Mouse (Mus musculus) forebrain, embryonic 13.5 days (tissue): Measurements from ENCODE around the gene Arhgap18. TPM values are rescaled to one million over a fixed set of nuclear protein-coding genes. Genes with fewer than 3 reads are reported as not detected.

Source experiments
- ATAC-seq: fragments of 200-750 bp; cut with Nextera tagmentation; 2 replicates; pipeline ENCODE4 v1.8.0; 2017
- H3K27ac ChIP-seq: fragments of 300-500 bp; sonication (generic); 2 replicates; pipeline ENCODE4 v1.5.1; 2015; ENCODE audit warnings: inconsistent platforms, mild to moderate bottlenecking, moderate library complexity
- H3K27me3 ChIP-seq: fragments of 300-500 bp; sonication (generic); 2 replicates; pipeline ENCODE4 v1.6.1; 2015; ENCODE audit warnings: mild to moderate bottlenecking, inconsistent platforms
- H3K36me3 ChIP-seq: fragments of 300-500 bp; sonication (generic); 2 replicates; pipeline ENCODE4 v1.6.1; 2015; ENCODE audit warnings: mild to moderate bottlenecking, inconsistent platforms; ENCODE audit not compliant: poor library complexity, severe bottlenecking
- H3K4me1 ChIP-seq: fragments of 300-500 bp; sonication (generic); 2 replicates; pipeline ENCODE4 v1.6.1; 2015; ENCODE audit warnings: inconsistent platforms
- H3K4me2 ChIP-seq: fragments of 300-500 bp; sonication (generic); 2 replicates; pipeline ENCODE4 v1.6.1; 2015; ENCODE audit warnings: inconsistent platforms, mild to moderate bottlenecking, moderate library complexity
- H3K4me3 ChIP-seq: fragments of 300-500 bp; sonication (generic); 2 replicates; pipeline ENCODE4 v1.5.1; 2015; ENCODE audit warnings: mild to moderate bottlenecking, inconsistent platforms
- H3K9ac ChIP-seq: fragments of 300-500 bp; sonication (generic); 2 replicates; pipeline ENCODE4 v1.6.1; 2015; ENCODE audit warnings: mild to moderate bottlenecking, inconsistent platforms
- H3K9me3 ChIP-seq: fragments of 300-500 bp; sonication (generic); replicated peaks from 2 replicates; pipeline ENCODE4 v1.6.1; 2016; ENCODE audit warnings: inconsistent platforms
- WGBS: fragments of 180-500 bp; shearing (Covaris S2); methylation state at CpG from one replicate; pipeline ENCODE4 v1.1.7; 2015; 5-methylcytosine and 5-hydroxymethylcytosine counted together
- polyA plus RNA-seq: library from polyadenylated mRNA; unstranded; fragments of >200 nt; fragmentation: Nextera tagmentation; extraction: Ambion mirVana; gene quantifications from 2 replicates; pipeline ENCODE4 v1.2.1, GENCODE M21; 2015

The Arhgap18 gene
- polyA plus RNA-seq, 1 experiment from 2014 or later: 20.3 TPM

DNA sequence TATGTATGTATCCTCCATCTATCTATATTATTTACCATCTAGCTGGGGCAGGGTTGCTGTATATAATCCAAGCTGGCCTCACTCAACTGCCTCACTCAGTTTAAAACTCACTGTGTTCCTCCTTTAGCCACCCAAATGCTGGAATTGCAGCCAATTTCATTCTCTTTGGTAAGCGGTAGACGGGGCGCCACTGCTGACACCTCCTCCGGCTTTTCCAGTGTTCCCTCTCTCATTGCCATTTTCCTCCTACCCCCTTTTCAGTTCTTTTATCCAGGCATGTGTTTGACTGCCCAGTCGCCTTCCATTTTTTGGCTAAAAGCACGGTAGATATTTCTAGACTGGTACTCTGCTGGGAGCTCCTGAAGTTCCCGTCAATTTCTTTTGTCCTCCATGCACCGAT, 62.4 kb downstream of the Arhgap18 start:
- WGBS: 96% methylated on average over 8 of the region's 8 CpGs
- Histone ChIP-seq H3K4me2 (no peak overlapping the region), H3K36me3 (no peaks in the 10 kb centered on the region), H3K27me3 (no peaks in the 10 kb centered on the region), H3K9me3 (no peaks in the 10 kb centered on the region), H3K4me1 (no peaks in the 10 kb centered on the region), H3K9ac (no peak overlapping the region), H3K27ac (no peak overlapping the region), H3K4me3 (no peak overlapping the region)
- ATAC-seq: no peak

DNA sequence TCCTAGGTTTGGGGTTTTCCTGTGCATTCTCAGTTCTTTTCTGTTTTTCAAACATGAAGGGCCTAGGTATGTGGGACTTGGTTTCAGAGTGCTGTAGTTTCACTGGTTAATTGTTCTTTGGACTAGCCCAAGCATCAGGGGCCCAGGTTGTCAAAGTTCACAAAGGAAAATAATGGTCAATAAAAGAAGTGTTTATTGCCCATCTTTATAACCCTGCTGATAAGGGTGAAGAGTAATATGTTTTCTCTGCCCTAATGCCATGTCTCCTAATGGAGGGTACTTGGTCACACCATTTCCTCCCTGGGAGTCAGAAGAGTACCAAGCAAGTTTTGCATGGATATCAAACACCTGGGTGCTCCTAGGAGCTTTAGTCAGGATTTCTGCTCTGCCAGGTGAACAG, 67.1 kb downstream of the Arhgap18 start:
- Histone ChIP-seq H3K27me3 (no peaks in the 10 kb centered on the region), H3K4me3 (no peak overlapping the region), H3K9ac (no peak overlapping the region), H3K4me1 (peaks cover 13% of the 10 kb centered on the region), H3K9me3 (no peaks in the 10 kb centered on the region), H3K27ac (no peak overlapping the region), H3K36me3 (no peaks in the 10 kb centered on the region), H3K4me2 (no peak overlapping the region)
- ATAC-seq: no peak

DNA sequence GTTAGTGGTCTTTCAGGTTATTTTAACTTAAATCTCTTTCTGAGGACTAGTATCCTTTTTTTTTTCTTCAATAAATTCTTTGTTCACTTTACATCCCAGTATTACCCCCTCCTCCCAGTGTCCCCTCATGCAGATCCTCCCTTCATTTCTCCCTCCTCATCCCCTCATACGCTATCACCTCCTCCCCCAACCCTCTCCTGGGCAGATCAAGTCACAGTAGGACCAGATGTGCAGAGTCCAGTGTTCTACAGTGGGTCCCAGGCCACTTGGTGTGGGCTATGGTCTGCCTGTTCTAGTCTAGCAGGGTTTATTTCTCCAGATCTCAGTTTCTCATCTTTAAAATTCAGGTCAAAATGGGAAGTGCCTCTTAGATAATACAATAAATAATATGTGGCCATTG, 67.7 kb downstream of the Arhgap18 start:
- H3K9me3 ChIP-seq: no peaks in the 10 kb centered on the region
- peaks cover 16% of the 10 kb centered on the region for H3K4me1 ChIP-seq
- H3K27ac ChIP-seq: no peak overlapping the region
- ATAC-seq: no peak
- H3K4me2 ChIP-seq: no peak overlapping the region
- H3K36me3 ChIP-seq: no peaks in the 10 kb centered on the region
- no peak overlapping the region for H3K9ac ChIP-seq
- no peak overlapping the region for H3K4me3 ChIP-seq
- WGBS: 76% methylated on average over 1 of the region's 1 CpGs
- H3K27me3 ChIP-seq: no peaks in the 10 kb centered on the region

DNA sequence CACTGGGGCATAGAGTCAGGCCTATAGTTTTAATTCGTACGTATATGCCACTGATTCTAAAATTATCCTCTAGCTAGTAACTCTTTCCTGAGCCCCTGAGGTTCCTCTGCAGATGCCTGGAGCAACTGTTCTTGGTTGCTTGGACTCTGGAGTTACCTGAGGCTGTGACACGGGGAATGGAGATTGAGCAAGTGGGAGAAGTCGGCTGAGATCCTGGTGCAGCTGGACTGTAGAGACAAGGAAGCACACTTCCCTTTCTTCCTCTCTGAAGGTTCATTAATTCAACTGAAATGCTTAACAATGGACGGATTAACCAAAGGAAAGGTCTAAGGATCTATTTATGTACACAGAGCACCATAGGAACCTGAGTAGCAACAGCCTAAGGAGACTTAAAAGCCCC, 70.8 kb downstream of the Arhgap18 start:
- H3K9me3 ChIP-seq: no peaks in the 10 kb centered on the region
- H3K27ac ChIP-seq: no peak overlapping the region
- H3K27me3 ChIP-seq: no peaks in the 10 kb centered on the region
- H3K9ac ChIP-seq: no peak overlapping the region
- no peak overlapping the region for H3K4me2 ChIP-seq
- no peak for ATAC-seq
- no peaks in the 10 kb centered on the region for H3K36me3 ChIP-seq
- H3K4me3 ChIP-seq: no peak overlapping the region
- WGBS: 17% methylated on average over 5 of the region's 5 CpGs
- H3K4me1 ChIP-seq: peaks cover 41% of the 10 kb centered on the region

DNA sequence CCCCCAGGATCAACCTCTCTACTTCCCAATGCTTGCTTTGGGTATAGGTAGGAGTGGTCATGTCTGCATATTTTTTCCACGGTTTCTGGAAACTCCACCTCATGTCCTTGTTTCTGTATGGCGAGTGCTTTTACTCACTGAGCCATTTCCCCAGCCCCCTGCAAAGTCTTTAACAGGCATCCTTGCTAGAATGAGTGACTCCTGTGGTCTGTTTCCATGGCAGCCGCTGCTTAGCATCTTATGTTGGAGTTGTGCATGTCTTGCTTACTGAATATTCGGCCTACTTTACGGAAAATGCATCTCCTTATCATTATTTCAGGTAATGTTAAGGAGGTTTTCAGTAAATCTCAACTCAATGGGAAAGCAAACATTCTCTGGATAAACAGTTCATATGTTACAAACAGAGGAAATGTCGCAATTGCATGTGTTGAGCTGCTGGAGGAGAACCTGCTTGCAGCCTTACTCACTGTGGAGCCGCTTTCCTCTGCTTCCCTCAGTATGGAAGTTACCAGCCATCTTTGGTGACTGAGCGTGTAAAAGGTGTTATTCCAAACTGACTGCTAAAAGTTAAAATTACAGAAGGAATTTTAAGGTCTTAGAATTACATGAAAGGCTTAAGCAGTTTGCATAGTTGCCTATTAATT, 72.1 kb downstream of the Arhgap18 start:
- Histone ChIP-seq H3K4me2 (no peak overlapping the region), H3K27ac (0 out of 2 replicates have a peak overlapping the region, but pooled peaks have one; percentile 5), H3K4me3 (no peak overlapping the region), H3K9ac (no peak overlapping the region), H3K27me3 (no peaks in the 10 kb centered on the region), H3K36me3 (no peaks in the 10 kb centered on the region), H3K9me3 (no peaks in the 10 kb centered on the region), H3K4me1 (peaks cover 41% of the 10 kb centered on the region)
- 0 out of 2 replicates have a peak, but pooled peaks have one; percentile 37 for ATAC-seq
- 64% methylated on average over 8 of the region's 8 CpGs for WGBS

DNA sequence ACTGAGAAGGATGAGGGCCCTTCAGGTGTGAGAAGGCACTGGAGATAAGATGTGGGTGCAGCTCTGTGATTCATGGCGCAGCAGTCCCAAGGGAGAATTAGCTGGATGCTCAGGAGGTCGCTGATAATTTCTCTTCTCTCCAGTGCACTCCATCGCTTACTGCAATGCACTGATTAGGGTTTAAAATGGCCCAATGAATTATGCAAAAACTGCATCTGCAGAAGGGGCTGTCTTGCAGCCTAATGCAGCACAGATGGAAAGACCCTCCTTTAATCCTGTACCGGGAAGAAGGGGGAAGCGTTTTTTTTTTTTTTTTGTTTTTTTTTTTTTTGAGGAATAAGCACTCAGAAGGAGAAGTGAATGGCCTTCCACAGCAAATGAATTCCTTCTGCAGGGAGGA, 74.1 kb downstream of the Arhgap18 start:
- H3K9me3 ChIP-seq: no peaks in the 10 kb centered on the region
- H3K9ac ChIP-seq: no peak overlapping the region
- H3K4me3 ChIP-seq: no peak overlapping the region
- H3K4me1 ChIP-seq: peaks cover 38% of the 10 kb centered on the region
- H3K36me3 ChIP-seq: no peaks in the 10 kb centered on the region
- WGBS: 23% methylated on average over 5 of the region's 5 CpGs
- ATAC-seq: peak; percentile 89
- H3K4me2 ChIP-seq: 0 out of 2 replicates have a peak overlapping the region, but pooled peaks have one; percentile 20
- no peaks in the 10 kb centered on the region for H3K27me3 ChIP-seq
- H3K27ac ChIP-seq: peak overlapping the region; percentile 82

DNA sequence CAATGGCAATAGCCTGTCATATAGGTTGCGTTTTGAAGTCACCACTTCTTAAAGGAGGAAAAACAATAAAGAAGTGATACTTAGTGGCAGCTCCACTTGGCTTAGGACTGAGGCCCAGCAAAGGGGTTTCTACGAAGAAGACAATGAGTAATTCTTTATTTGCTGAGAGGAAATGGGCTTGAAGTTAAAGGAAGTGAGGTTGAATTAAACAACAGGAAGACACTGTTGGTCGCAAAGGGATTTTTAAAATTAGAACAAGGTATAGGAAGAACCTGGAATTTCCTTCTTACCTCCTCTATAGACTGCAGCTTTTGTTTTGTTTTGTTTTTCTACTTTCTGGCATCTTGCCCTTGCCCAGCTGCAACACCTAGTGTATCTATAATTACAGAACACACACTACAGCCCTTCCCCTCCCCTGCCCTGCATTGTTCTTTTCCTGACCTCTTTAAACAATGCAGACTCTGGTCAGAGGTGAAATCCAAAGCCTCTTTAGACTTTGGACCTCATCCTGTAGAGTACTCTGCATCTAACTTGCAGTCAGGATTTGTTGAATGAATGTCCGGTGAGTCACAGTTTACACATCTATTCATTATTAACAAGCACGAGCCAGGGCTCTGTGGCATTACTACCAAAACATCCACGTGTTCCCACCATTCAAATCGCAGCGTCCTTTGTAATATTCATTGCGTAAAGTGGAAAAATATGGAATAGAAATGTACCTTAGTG, 75.4 kb downstream of the Arhgap18 start:
- WGBS: 63% methylated on average over 9 of the region's 9 CpGs
- Histone ChIP-seq H3K4me3 (no peak overlapping the region), H3K9me3 (no peaks in the 10 kb centered on the region), H3K27me3 (no peaks in the 10 kb centered on the region), H3K9ac (no peak overlapping the region), H3K4me2 (no peak overlapping the region), H3K36me3 (no peaks in the 10 kb centered on the region), H3K4me1 (peaks cover 38% of the 10 kb centered on the region), H3K27ac (peak overlapping the region; percentile 85)
- no peak; the same call in 1 of the 2 replicates for ATAC-seq

DNA sequence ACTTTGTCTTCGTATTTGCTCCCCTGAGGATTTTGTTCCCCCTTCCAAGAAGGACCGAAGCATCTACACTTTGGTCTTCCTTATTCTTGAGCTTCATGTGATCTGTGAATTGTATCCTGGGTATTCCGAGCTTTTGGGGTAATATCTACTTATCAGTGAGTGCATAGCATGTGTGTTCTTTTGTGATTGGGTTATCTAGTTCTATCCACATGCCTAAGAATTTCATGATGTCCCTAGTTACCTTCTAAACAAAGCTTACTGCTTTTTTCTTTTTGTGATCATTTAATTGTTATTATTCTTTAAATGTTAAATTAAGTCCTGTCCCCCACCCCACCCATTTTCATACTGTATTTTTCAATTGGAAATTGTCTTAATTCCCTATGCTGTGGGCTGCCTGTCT, 78.8 kb downstream of the Arhgap18 start:
- WGBS: 96% methylated on average over 3 of the region's 3 CpGs
- ATAC-seq: no peak
- H3K27me3 ChIP-seq: no peaks in the 10 kb centered on the region
- no peak overlapping the region for H3K9ac ChIP-seq
- no peaks in the 10 kb centered on the region for H3K36me3 ChIP-seq
- H3K4me2 ChIP-seq: no peak overlapping the region
- no peaks in the 10 kb centered on the region for H3K9me3 ChIP-seq
- no peak overlapping the region for H3K4me3 ChIP-seq
- H3K27ac ChIP-seq: no peak overlapping the region
- H3K4me1 ChIP-seq: peaks cover 19% of the 10 kb centered on the region

DNA sequence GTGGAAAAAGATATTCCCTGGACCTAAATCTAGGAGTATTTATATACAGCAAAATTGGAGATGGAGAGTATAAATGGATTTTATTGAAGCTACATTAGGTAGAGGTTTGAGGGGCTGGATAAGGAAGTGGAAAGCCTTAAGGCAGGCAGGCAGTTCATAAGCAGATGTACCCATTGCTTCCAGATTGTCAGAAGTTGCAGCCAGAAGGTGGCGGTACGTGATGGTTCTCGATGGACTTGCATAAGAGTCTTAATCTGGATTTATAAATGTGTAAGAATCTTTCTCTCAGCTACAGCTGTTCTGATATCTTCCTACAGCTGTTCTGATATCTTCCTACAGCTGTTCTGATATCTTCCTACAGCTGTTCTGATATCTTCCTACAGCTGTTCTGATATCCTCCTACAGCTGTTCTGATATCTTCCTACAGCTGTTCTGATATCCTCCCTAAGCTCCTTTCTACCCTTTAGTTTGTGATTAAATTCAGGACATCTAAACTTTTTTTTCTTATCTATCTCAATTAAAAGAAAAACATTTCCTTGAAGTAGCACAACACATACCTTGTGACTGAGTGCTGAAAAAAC, 79.5 kb downstream of the Arhgap18 start:
- Histone ChIP-seq H3K4me2 (no peak overlapping the region), H3K27me3 (no peaks in the 10 kb centered on the region), H3K27ac (no peak overlapping the region), H3K9ac (no peak overlapping the region), H3K9me3 (no peaks in the 10 kb centered on the region), H3K4me1 (peaks cover 12% of the 10 kb centered on the region), H3K4me3 (no peak overlapping the region), H3K36me3 (no peaks in the 10 kb centered on the region)
- no peak for ATAC-seq
- WGBS: 92% methylated on average over 3 of the region's 3 CpGs

DNA sequence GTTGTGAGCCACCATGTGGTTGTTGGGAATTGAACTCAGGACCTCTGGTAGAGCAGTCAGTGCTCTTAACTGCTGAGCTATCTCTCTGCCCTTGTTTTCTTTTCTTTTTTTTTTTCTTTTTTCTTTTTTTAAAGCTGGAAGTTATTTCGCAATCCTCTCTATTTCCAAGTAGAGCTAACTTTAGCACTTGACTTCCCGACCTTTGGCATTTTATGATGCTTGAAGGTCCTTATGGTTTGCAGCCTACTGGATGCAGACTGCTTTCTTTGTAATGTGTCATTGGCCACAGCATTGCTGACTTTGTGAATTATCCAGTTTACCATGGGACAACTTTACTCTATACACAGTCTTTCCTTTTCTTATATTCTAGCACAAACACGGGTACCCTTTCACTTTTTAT, 80.2 kb downstream of the Arhgap18 start:
- no peak overlapping the region for H3K4me3 ChIP-seq

DNA sequence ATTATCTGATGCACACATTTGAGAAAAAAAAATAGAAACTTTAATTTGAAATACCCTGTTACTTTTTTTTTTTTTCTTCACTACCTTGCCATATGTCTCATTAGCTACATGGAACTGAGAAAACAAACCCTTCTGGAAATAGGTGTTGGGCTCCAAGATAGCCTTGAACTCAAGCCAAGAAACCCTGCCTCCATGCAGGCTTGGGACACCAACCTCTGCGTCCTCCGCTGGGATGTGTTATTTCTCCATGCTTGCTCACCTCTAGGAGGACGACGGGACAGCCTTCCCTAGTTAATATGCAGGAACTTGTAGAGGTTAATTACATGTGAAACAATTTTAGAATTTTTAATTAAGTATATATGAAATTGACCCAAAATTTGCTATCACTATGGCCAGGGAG, 96.1 kb downstream of the Arhgap18 start:
- Histone ChIP-seq H3K27ac (no peak overlapping the region), H3K4me3 (no peak overlapping the region), H3K4me2 (no peak overlapping the region), H3K9ac (no peak overlapping the region), H3K36me3 (no peaks in the 10 kb centered on the region), H3K9me3 (no peaks in the 10 kb centered on the region), H3K27me3 (no peaks in the 10 kb centered on the region), H3K4me1 (no peaks in the 10 kb centered on the region)
- 80% methylated on average over 4 of the region's 4 CpGs for WGBS
- ATAC-seq: peak; percentile 48; the same call in 1 of the 2 replicates

More for the DNA sequence above, 80.2 kb downstream of the Arhgap18 start:
- 90% methylated on average over 3 of the region's 3 CpGs for WGBS
- no peak for ATAC-seq
- H3K9ac ChIP-seq: no peak overlapping the region
- H3K27me3 ChIP-seq: no peaks in the 10 kb centered on the region
- no peaks in the 10 kb centered on the region for H3K9me3 ChIP-seq
- peaks cover 6% of the 10 kb centered on the region for H3K4me1 ChIP-seq
- H3K36me3 ChIP-seq: no peaks in the 10 kb centered on the region
- H3K27ac ChIP-seq: no peak overlapping the region
- no peak overlapping the region for H3K4me2 ChIP-seq

DNA sequence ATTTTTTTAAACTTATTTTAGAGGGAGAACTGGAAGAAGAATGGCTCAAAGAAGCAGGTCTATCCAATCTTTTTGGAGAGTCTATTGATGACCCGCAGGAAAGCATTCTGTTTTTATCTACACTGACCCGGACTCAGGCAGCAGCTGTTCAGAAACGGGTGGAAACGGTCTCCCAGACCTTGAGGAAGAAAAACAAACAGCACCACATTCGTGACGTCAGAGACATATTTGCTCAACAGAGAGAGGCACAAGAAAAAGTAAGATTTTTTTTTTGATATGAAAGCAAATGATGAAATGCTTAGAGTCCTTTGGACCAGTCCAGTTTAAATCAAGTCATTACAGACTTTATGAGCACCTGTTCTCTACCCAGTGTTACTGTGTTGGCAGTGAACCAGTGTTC, 96.6 kb downstream of the Arhgap18 start:
- Histone ChIP-seq H3K4me2 (no peak overlapping the region), H3K9me3 (no peaks in the 10 kb centered on the region), H3K9ac (no peak overlapping the region), H3K27ac (no peak overlapping the region), H3K4me1 (no peaks in the 10 kb centered on the region), H3K4me3 (no peak overlapping the region), H3K27me3 (no peaks in the 10 kb centered on the region), H3K36me3 (no peaks in the 10 kb centered on the region)
- ATAC-seq: no peak
- WGBS: 87% methylated on average over 6 of the region's 6 CpGs
